Mouse (Mus musculus): ENCODE measurements around the gene Col9a2. TPM values are rescaled to one million over a fixed set of nuclear protein-coding genes. Genes with fewer than 3 reads are reported as not detected.

The Col9a2 gene
- total RNA-seq, 2 experiments from 2014 or later, result 5.2 to 5.5 TPM

- DNase-seq (ENCODE audit: low spot score in 2 of 2), result no peak
- intact Hi-C loops (cut with DNase I), result no loop called here
These were observed 20.9 kb upstream of the Col9a2 start for GRCm38 (mm10) chr4:121018250-121018649.

GRCm38 (mm10) chr4:121020040-121020790 is 19.0 kb upstream of the Col9a2 start:
- peak in 1 of 2 experiments; percentile 85 for DNase-seq (ENCODE audit: low spot score in 2 of 2)
- intact Hi-C loops (cut with DNase I), result loop anchor here (10.0 kb wide), 1 partner anchor 215 kb away; no protein-coding TSS in a partner anchor

- intact Hi-C loops (cut with DNase I), result loop anchor here (10.0 kb wide), 1 partner anchor 213 kb away; no protein-coding TSS in a partner anchor
- no peak for DNase-seq (ENCODE audit: low spot score in 2 of 2)
These were observed 17.3 kb upstream of the Col9a2 start for GRCm38 (mm10) chr4:121021911-121022310.

- intact Hi-C loops (cut with DNase I), result loop anchor here (10.0 kb wide), 1 partner anchor 211 kb away; no protein-coding TSS in a partner anchor
- no peak for DNase-seq (ENCODE audit: low spot score in 2 of 2)
These were observed 15.7 kb upstream of the Col9a2 start for GRCm38 (mm10) chr4:121023464-121023863.

GRCm38 (mm10) chr4:121023941-121024340 is 15.2 kb upstream of the Col9a2 start:
- intact Hi-C loops (cut with DNase I), result loop anchor here (10.0 kb wide), 1 partner anchor 211 kb away; no protein-coding TSS in a partner anchor
- no peak for DNase-seq (ENCODE audit: low spot score in 2 of 2)

- intact Hi-C loops (cut with DNase I), result loop anchor here (10.0 kb wide), 1 partner anchor 209 kb away; no protein-coding TSS in a partner anchor
These were observed 13.5 kb upstream of the Col9a2 start for GRCm38 (mm10) chr4:121025681-121026080.

GRCm38 (mm10) chr4:121028146-121028545 is 11.0 kb upstream of the Col9a2 start:
- intact Hi-C loops (cut with DNase I), result loop anchor here (2.0 to 10.0 kb wide), 2 partner anchors 41 to 207 kb away; no protein-coding TSS in a partner anchor
- DNase-seq (ENCODE audit: low spot score in 2 of 2), result no peak

More at GRCm38 (mm10) chr4:121025681-121026080, 13.5 kb upstream of the Col9a2 start:
- no peak for DNase-seq (ENCODE audit: low spot score in 2 of 2)

- peak; percentile 47 to 52 for DNase-seq (ENCODE audit: low spot score in 2 of 2)
- intact Hi-C loops (cut with DNase I), result loop anchor here (2.0 to 10.0 kb wide), 2 partner anchors 42 to 206 kb away; no protein-coding TSS in a partner anchor
These were observed 10.4 kb upstream of the Col9a2 start for GRCm38 (mm10) chr4:121028659-121029392.

GRCm38 (mm10) chr4:121029632-121030031 is 9.6 kb upstream of the Col9a2 start:
- no peak for DNase-seq (ENCODE audit: low spot score in 2 of 2)
- intact Hi-C loops (cut with DNase I), result loop anchor here (2.0 to 10.0 kb wide), 2 partner anchors 43 to 205 kb away; no protein-coding TSS in a partner anchor

- intact Hi-C loops (cut with DNase I), result no loop called here
These were observed 7.7 kb upstream of the Col9a2 start for GRCm38 (mm10) chr4:121031440-121031839.

GRCm38 (mm10) chr4:121033006-121033405 is 6.2 kb upstream of the Col9a2 start:
- DNase-seq (ENCODE audit: low spot score in 2 of 2), result no peak
- intact Hi-C loops (cut with DNase I), result no loop called here

More at GRCm38 (mm10) chr4:121031440-121031839, 7.7 kb upstream of the Col9a2 start:
- DNase-seq (ENCODE audit: low spot score in 2 of 2), result no peak

- no peak for DNase-seq (ENCODE audit: low spot score in 2 of 2)
- intact Hi-C loops (cut with DNase I), result no loop called here
These were observed 1.1 kb downstream of the Col9a2 start for GRCm38 (mm10) chr4:121040323-121040722.

- intact Hi-C loops (cut with DNase I), result no loop called here
- peak; percentile 68 to 77 for DNase-seq (ENCODE audit: low spot score in 2 of 2)
These were observed 1.9 kb downstream of the Col9a2 start for GRCm38 (mm10) chr4:121040897-121041671.

- no peak for DNase-seq (ENCODE audit: low spot score in 2 of 2)
- intact Hi-C loops (cut with DNase I), result no loop called here
These were observed 3.3 kb downstream of the Col9a2 start for GRCm38 (mm10) chr4:121042472-121042871.

- intact Hi-C loops (cut with DNase I), result no loop called here
- no peak for DNase-seq (ENCODE audit: low spot score in 2 of 2)
These were observed 3.8 kb downstream of the Col9a2 start for GRCm38 (mm10) chr4:121042946-121043345.

GRCm38 (mm10) chr4:121051863-121052262 is 12.7 kb downstream of the Col9a2 start:
- no peak for DNase-seq (ENCODE audit: low spot score in 2 of 2)
- intact Hi-C loops (cut with DNase I), result no loop called here

GRCm38 (mm10) chr4:121052454-121053323 is 13.5 kb downstream of the Col9a2 start:
- intact Hi-C loops (cut with DNase I), result no loop called here
- DNase-seq (ENCODE audit: low spot score in 2 of 2), result peak in 1 of 2 experiments; percentile 43

- DNase-seq (ENCODE audit: low spot score in 2 of 2), result no peak
- intact Hi-C loops (cut with DNase I), result no loop called here
These were observed 17.2 kb downstream of the Col9a2 start for GRCm38 (mm10) chr4:121056342-121056741.

Measured in left cerebral cortex, postnatal 25 days (tissue).